Mouse (Mus musculus): Measurements from ENCODE around the gene Adipor2.
"Not testable (repeated sequence)": the region's sequence is repeated elsewhere in the genome, so short reads cannot be mapped to it uniquely, and the experiment has no call there.

Adipor2 gene

GRCm38 (mm10) chr6:119417354-119417753 is at the start of gene Adipor2:
Gene Adipor2 (minus strand): TSS chr6:119417704.
- DNase-seq: peak; percentile 44 to 78

- DNase-seq: no peak
These were observed 48.7 kb upstream of the Adipor2 start for GRCm38 (mm10) chr6:119466161-119466560.

GRCm38 (mm10) chr6:119460391-119460790 is 42.9 kb upstream of the Adipor2 start:
- no peak for DNase-seq

GRCm38 (mm10) chr6:119459041-119459440 is 41.5 kb upstream of the Adipor2 start:
- no peak for DNase-seq

DNA sequence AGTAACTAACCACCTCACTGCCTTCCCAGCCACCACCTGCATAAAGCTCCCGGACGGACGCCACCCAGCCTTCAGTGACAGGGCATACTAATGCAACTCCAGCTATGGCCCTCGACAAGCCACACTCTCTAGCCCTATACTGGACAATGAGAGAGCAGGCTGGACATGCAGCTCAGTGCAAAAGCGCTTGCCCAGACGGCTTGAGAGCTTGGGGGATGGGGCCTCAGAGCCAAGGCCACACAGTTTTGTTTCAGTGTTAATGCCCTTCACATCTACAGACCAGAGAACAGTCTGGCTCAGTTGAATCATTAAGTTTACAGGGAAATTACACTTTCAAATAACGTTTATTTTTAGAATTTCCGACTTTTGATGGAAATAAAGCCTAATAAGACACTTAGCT is 40.7 kb upstream of the Adipor2 start:
- DNase-seq: no peak

- peak; percentile 51 to 78 for DNase-seq
These were observed 34.5 kb upstream of the Adipor2 start for GRCm38 (mm10) chr6:119451981-119452499.

DNA sequence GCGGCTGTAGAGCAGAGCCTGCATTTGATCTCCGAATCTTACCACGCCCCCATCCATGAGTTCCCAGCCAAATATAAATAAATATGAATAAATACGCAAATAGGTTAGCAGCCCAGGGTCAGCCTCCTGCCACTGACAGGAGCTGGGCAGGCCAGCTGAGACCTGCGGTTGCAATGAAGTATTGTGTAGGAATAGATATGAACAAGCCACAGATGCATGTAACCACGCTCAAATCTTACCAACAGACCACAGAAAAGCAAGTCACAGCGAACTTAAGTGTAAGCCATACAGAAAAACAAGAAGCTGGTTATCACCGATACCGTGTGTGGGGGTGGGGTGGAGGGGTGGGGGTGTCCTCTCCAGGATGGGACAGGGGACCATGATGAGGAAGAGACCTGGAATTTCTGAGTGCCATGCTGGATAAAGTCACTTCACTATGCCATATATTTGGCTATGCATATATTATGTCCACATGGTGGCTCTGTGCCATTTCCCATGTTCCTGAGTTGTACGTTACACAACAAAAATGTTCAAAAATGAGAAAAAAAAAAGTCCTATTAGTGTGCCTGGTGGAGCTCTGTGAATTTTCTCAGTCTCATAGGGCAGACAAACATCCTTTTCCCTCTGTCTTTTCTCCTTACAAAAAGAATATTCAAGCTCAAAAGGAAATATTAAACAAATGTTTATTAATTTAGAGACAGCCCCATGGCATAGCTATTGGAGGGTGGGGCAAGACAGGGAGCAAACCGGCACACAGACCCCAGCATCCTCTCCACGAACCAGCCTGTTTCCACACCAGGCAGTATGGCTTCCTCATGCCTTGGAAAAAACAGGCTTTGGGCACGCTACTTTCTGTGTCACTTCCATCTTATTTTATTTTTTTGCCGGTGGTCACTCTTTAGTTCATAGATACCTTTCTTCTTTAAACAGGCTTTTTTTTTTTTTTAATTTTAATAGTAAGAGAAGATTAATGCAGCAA is 33.8 kb upstream of the Adipor2 start:
- DNase-seq: no peak

DNA sequence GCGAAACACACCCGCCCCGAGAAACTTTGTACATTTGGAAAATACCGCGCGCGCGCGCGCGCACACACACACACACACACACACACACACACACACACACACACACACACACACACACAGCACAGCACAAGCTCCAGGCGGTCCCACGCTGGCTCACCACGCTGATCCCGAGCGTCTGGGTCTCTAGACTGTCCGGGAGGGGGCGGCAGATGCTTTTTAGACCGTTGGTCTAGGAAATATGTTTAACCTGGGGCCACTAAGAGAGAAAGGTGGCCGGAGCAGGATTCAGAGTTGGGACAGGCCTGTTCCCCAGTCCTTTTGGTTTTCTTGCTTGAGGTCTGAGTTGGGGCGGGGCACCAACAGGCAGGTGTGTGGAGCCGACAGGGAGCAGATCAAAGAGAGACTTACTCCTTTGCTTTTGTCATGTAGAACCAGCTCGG is 31.6 kb upstream of the Adipor2 start:
- peak; percentile 83 to 92 for DNase-seq

GRCm38 (mm10) chr6:119448321-119449059 is 31.0 kb upstream of the Adipor2 start:
- peak in 1 of 2 experiments; percentile 41 for DNase-seq

DNA sequence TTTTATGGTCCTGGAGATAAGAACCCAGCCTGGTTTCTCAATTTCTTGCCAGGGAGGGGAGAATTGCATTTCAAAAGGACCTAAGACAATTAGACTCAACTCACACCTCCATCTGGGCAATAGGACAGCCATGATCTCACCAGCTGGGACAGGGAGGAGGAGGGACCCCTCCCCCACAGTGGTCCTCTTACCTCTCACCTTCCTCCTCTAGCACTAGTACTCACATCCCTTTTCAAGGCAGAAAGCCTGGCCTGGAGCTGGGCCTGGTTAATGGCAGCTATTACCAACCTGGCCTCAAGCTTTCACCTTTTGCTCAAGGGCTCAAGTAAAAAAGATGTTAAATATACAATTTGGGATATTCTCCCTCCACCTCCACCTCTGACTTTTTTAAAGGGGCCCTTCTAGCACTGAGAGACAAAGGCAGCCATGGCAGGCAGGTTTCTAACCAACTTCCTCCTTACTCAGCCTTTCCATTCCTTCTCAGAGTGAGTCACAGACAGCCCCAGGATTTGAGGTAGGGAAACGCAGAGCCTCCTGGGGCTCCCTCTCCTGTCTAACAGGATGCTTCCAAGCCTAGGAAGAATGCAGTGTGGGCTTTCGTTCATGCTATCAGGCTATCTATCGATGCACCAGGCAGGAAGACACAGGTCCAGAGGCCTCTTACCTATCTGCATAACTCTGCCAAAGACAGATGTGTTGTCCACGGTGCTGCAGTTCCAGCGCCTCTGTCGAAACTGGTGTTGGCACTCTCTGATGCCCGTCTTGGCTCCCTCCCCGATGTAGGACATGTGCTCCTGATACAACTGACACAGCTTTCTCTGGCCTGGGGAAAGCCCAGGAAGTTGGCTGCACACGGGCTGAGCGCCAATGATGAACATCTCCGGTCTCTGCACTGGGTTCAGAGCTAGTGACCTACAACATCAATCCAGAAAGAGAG is 28.4 kb upstream of the Adipor2 start:
- DNase-seq: no peak

DNA sequence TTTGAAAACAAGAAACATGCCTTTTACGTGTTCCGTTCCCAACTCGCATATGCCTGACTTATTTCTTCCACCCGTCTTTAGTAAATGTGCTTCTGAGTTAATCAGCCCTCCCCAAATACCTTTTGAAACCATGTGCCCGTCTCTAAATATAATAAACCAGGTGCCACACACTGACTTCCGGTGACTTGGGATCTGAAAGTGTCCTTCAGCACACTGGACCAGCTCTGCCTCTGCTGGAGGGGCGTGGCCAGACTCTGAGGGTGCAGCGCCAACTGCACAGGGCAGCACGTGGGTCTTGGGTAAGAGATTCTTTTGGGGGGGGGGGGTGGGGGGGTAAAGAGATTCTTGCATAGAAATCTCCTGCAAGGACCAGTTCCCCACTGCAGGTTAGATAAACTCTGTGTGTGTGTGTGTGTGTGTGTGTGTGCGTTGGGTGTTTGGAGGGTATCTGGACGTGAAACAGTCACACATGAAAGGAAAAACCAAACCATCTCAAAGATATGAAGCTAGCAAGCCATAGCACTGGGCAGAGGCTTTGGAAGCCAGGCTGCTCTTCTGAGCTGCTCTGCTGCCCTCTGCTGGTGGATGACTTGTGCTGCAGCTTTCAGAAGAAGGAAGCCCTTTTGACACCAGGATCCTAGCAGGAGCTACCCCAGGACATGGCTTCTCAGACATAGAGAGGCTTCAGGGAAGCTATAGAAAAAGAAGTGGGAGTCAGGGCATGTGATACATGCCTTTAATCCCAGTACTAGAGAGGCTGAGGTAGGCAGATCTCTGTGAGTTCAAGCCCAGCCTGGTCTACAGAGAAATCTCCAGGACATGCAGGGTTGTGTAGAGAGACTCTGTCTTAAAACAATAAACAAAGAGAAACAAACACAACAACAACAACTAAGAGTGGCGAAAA is 26.5 kb upstream of the Adipor2 start:
- peak; percentile 79 to 92 for DNase-seq

DNA sequence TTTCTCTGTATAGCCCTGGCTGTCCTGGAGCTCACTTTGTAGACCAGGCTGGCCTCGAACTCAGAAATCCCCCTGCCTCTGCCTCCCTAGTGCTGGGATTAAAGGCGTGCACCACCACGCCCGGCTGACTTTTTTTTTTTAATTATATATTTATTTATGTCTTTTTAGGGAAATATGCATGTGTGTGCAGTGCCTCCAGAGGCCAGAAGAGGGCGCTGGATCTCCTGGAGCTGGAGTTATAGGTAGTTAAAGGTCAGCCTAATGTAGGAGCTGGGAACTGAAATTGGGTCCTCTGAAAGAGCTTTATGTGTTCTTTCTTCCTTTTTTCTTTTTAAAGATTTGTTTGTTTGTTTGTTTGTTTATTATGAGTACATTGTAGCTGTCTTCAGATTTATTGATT is 25.2 kb upstream of the Adipor2 start:
- not testable (repeated sequence) for DNase-seq

DNA sequence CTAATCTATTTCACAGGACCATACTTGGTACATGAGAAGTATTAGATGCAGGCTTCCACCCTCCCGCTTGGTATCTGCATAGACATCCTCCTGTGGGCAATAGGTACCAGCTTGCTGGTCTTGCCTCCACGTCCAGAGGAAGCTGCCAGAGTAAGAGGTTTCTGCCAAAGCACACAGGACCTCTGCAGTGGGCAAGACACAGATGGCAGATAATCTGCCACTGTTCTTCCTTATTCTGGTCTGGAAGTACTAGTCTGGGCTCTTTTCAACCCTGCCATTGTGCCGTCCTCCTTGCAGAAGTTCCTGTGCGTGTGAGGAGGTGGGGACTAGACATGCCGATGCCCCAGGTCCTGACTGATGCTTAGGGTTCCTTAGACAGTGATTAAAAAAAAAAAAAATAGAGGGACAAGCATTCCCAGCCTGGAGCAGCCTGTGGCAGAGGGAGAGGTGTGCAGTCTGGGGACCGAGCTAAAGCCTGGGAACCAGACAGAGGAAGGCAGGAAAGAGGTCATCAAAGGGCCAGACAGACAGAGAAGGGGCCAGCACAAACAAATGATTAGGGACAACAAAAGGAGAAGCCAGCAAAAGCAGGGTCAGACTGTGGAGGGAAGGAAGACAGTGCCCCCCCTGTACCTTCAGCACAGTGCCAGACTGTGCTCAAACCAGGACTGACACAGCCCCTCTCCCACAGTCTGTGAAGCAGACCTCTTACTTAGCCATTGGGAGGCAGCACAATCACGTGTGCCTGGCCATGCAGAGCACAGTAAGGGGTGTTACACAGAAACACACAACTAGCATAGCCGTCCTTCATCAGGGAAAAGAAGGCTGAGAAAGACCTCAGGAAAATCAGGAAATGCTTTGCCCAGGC is 20.6 kb upstream of the Adipor2 start:
- no peak for DNase-seq

- no peak for DNase-seq
These were observed 16.9 kb upstream of the Adipor2 start for GRCm38 (mm10) chr6:119434394-119434793.

GRCm38 (mm10) chr6:119431751-119432324 is 14.3 kb upstream of the Adipor2 start:
- peak in 1 of 2 experiments; percentile 53 for DNase-seq

GRCm38 (mm10) chr6:119430508-119430907 is 13.0 kb upstream of the Adipor2 start:
- DNase-seq: peak; percentile 75 to 84

- DNase-seq: no peak
These were observed 11.8 kb upstream of the Adipor2 start for GRCm38 (mm10) chr6:119429311-119429710.

DNA sequence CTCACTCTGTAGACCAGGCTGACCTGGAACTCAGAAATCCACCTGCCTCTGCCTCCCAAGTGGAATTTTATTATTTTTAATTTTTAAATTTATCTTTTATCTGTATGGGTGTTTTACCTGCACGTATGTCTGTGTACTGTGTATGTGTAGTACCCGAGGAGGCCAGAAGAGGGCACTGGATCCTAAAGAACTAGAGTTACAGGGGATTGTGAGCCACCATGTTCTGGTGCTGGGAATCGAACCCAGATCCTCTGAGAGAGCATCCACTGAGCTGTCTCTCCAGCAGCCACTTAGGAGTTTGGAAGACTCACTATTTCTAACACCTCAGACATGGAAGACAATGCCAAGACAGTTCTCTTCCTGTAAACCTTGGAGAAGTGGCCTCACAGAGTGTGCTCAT is 11.1 kb upstream of the Adipor2 start:
- peak in 1 of 2 experiments; percentile 65 for DNase-seq

- DNase-seq: peak; percentile 31 to 41
These were observed 3.5 kb upstream of the Adipor2 start for GRCm38 (mm10) chr6:119421001-119421400.

- no peak for DNase-seq
These were observed 2.9 kb upstream of the Adipor2 start for GRCm38 (mm10) chr6:119420357-119420756.
